In the genomic region with DNA sequence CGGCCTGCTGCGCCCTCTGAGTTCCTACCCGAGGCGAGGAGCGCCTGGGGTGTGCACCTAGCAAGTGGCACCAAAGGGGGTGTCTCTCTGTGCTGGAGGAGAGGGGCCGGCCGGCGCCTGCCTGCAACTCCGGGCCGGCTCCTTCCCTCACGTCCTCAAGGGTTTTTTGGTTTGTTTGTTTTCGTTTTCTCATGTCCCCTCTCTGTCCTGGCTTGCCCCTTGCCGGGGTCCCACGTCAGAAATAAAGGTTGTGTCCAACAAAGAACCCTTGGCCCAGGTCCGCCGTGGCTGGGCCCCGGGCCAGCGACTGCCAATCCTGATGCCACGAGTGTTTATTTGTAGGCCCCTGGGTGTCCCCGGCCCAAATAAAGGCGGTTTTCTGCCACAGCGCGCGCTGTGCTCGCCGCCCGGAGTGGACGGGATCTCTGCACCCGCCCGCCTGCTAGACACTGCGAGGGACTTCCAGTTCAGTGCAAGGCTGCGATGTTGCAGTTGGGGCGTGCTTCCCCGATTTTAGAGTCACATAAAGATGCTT, we compare ENCODE assay signal across 8 mouse cellular contexts. TPM values are rescaled to one million over a fixed set of nuclear protein-coding genes. Genes with fewer than 3 reads are reported as not detected.
DNase-seq lines count a peak whose midpoint lies in the region; ATAC-seq and TF ChIP-seq lines count a peak whose summit lies in the region.

No protein-coding gene starts in this region.

- peak overlapping the region; percentile 73 for H3K4me3 ChIP-seq in erythroblast, embryonic 14.5 days (replicated peaks)
- peak overlapping the region; percentile 83 for H3K4me3 ChIP-seq in hindbrain, embryonic 10.5 days
- H3K4me3 ChIP-seq in liver, embryonic 12.5 days, result peak overlapping the region; percentile 86
- H3K4me3 ChIP-seq in midbrain, postnatal 0 days (ENCODE audit: low read depth, low read length), result peak overlapping the region; percentile 84

- ATAC-seq in liver, embryonic 12.5 days, result peak; percentile 84
- peak; percentile 70 for ATAC-seq in midbrain, postnatal 0 days (ENCODE audit: low FRiP score)

- peak overlapping the region; percentile 99 for H3K27ac ChIP-seq in hindbrain, embryonic 10.5 days
- peak overlapping the region; percentile 88 for H3K27ac ChIP-seq in liver, embryonic 12.5 days
- peak overlapping the region; percentile 81 for H3K27ac ChIP-seq in midbrain, postnatal 0 days (ENCODE audit: low read depth, low read length)

- H3K4me2 ChIP-seq in liver, embryonic 12.5 days, result peak overlapping the region; percentile 81
- peak overlapping the region; percentile 81 for H3K4me2 ChIP-seq in midbrain, postnatal 0 days (ENCODE audit: low read depth, low read length, poor library complexity, severe bottlenecking)

- peaks cover 26% of the 10 kb centered on the region for H3K36me3 ChIP-seq in erythroblast, embryonic 14.5 days (ENCODE audit: control insufficient read depth)
- peaks cover 11% of the 10 kb centered on the region for H3K36me3 ChIP-seq in hindbrain, embryonic 10.5 days
- H3K36me3 ChIP-seq in liver, embryonic 12.5 days, result no peaks in the 10 kb centered on the region
- H3K36me3 ChIP-seq in midbrain, postnatal 0 days (ENCODE audit: insufficient read depth, low read length), result no peaks in the 10 kb centered on the region

- H3K9ac ChIP-seq in liver, embryonic 12.5 days, result peak overlapping the region; percentile 96
- H3K9ac ChIP-seq in midbrain, postnatal 0 days (replicated peaks; ENCODE audit: low read length, poor library complexity, severe bottlenecking), result peak overlapping the region; percentile 90

- H3K4me1 ChIP-seq in erythroblast, embryonic 14.5 days (ENCODE audit: control insufficient read depth), result peaks cover 58% of the 10 kb centered on the region
- H3K4me1 ChIP-seq in hindbrain, embryonic 10.5 days (replicated peaks), result peaks cover 38% of the 10 kb centered on the region
- peaks cover 57% of the 10 kb centered on the region for H3K4me1 ChIP-seq in liver, embryonic 12.5 days
- H3K4me1 ChIP-seq in midbrain, postnatal 0 days (ENCODE audit: insufficient read depth, low read length), result peaks cover 8% of the 10 kb centered on the region; the same call in 1 of the 2 replicates

- TF ChIP-seq CTCF in midbrain, postnatal 0 days (IDR thresholded peaks at IDR 0.05), result peak; percentile 20; the same call in 1 of the 2 replicates

- H3K27me3 ChIP-seq in erythroblast, embryonic 14.5 days (ENCODE audit: control insufficient read depth), result no peaks in the 10 kb centered on the region
- no peaks in the 10 kb centered on the region for H3K27me3 ChIP-seq in hindbrain, embryonic 10.5 days (ENCODE audit: insufficient read depth, poor library complexity, severe bottlenecking)
- no peaks in the 10 kb centered on the region for H3K27me3 ChIP-seq in liver, embryonic 12.5 days (replicated peaks)
- H3K27me3 ChIP-seq in midbrain, postnatal 0 days (ENCODE audit: insufficient read depth, low read length), result no peaks in the 10 kb centered on the region

- under 1% methylated on average over 34 of the region's 34 CpGs for WGBS in hindbrain, embryonic 10.5 days
- under 1% methylated on average over 34 of the region's 34 CpGs for WGBS in liver, embryonic 12.5 days (ENCODE audit: insufficient replicate concordance)
- under 1% methylated on average over 34 of the region's 34 CpGs for whole genome bisulfite sequencing in midbrain, postnatal 0 days

- DNase-seq in kidney, adult 18-20 months, result peak; percentile 88
- DNase-seq in kidney, adult 11 months, result no peak
- peak; percentile 46 for DNase-seq in MN1 (ENCODE audit: low spot score)
- peak; percentile 70 for DNase-seq in hindbrain, embryonic 10.5 days (ENCODE audit: low spot score)
- peak; percentile 46 for DNase-seq in midbrain, postnatal 0 days (ENCODE audit: low spot score)
- DNase-seq in yolk sac, embryonic 10.5 days (ENCODE audit: low spot score), result no peak

- H3K9me3 ChIP-seq in erythroblast, embryonic 14.5 days (ENCODE audit: control insufficient read depth, low read length), result no peaks in the 10 kb centered on the region
- H3K9me3 ChIP-seq in hindbrain, embryonic 10.5 days, result no peaks in the 10 kb centered on the region
- no peaks in the 10 kb centered on the region for H3K9me3 ChIP-seq in liver, embryonic 12.5 days (replicated peaks)
- H3K9me3 ChIP-seq in midbrain, postnatal 0 days (ENCODE audit: low read length), result no peaks in the 10 kb centered on the region

RNA-seq across cellular contexts. Expression of a gene that starts 0.4 kb away (rescaled TPM):
- 6.1 and 6.3 TPM in 2 replicates for polyA plus RNA-seq in erythroblast, embryonic 14.5 days (2012)
- 42.0 and 47.4 TPM in 2 replicates for polyA plus RNA-seq in hindbrain, embryonic 10.5 days (2016; fragmentation: Nextera tagmentation; extraction: Ambion mirVana)
- 16.9 and 17.0 TPM in 2 replicates for polyA plus RNA-seq in liver, embryonic 12.5 days (2016; fragmentation: Nextera tagmentation; extraction: Ambion mirVana)
- 26.5 and 32.7 TPM in 2 replicates for total RNA-seq in midbrain, postnatal 0 days (2014; rRNA removed)
- 14.6 and 15.9 TPM in 2 replicates for polyA plus RNA-seq in midbrain, postnatal 0 days (2015; fragmentation: Nextera tagmentation; extraction: Ambion mirVana)

RNA-seq across cellular contexts. Expression of a gene that starts 47.8 kb away (rescaled TPM):
- polyA plus RNA-seq in erythroblast, embryonic 14.5 days (2012), result 10.9 and 12.1 TPM in 2 replicates
- 19.0 and 21.5 TPM in 2 replicates for polyA plus RNA-seq in hindbrain, embryonic 10.5 days (2016; fragmentation: Nextera tagmentation; extraction: Ambion mirVana)
- 8.3 and 9.2 TPM in 2 replicates for polyA plus RNA-seq in liver, embryonic 12.5 days (2016; fragmentation: Nextera tagmentation; extraction: Ambion mirVana)
- 18.5 and 27.9 TPM in 2 replicates for total RNA-seq in midbrain, postnatal 0 days (2014; rRNA removed)
- 7.2 and 8.3 TPM in 2 replicates for polyA plus RNA-seq in midbrain, postnatal 0 days (2015; fragmentation: Nextera tagmentation; extraction: Ambion mirVana)

RNA-seq across cellular contexts. Expression of a gene that starts 48.9 kb away (rescaled TPM):
- polyA plus RNA-seq in erythroblast, embryonic 14.5 days (2012), result 3.4 and 4.5 TPM in 2 replicates
- 38.1 and 41.5 TPM in 2 replicates for polyA plus RNA-seq in hindbrain, embryonic 10.5 days (2016; fragmentation: Nextera tagmentation; extraction: Ambion mirVana)
- 23.5 and 25.6 TPM in 2 replicates for polyA plus RNA-seq in liver, embryonic 12.5 days (2016; fragmentation: Nextera tagmentation; extraction: Ambion mirVana)
- total RNA-seq in midbrain, postnatal 0 days (2014; rRNA removed), result 25.0 and 27.7 TPM in 2 replicates
- 14.8 and 15.5 TPM in 2 replicates for polyA plus RNA-seq in midbrain, postnatal 0 days (2015; fragmentation: Nextera tagmentation; extraction: Ambion mirVana)

RNA-seq across cellular contexts. Expression of a gene that starts 57.3 kb away (rescaled TPM):
- 3.4 and 3.8 TPM in 2 replicates for polyA plus RNA-seq in erythroblast, embryonic 14.5 days (2012)
- polyA plus RNA-seq in hindbrain, embryonic 10.5 days (2016; fragmentation: Nextera tagmentation; extraction: Ambion mirVana), result 92.7 and 119 TPM in 2 replicates
- 78.6 and 89.6 TPM in 2 replicates for polyA plus RNA-seq in liver, embryonic 12.5 days (2016; fragmentation: Nextera tagmentation; extraction: Ambion mirVana)
- 85.8 and 87.0 TPM in 2 replicates for total RNA-seq in midbrain, postnatal 0 days (2014; rRNA removed)
- polyA plus RNA-seq in midbrain, postnatal 0 days (2015; fragmentation: Nextera tagmentation; extraction: Ambion mirVana), result 153 and 158 TPM in 2 replicates

RNA-seq across cellular contexts. Expression of a gene that starts 58.2 kb away (rescaled TPM):
- polyA plus RNA-seq in erythroblast, embryonic 14.5 days (2012), result 2.1 and 2.3 TPM in 2 replicates
- 10.4 and 11.9 TPM in 2 replicates for polyA plus RNA-seq in hindbrain, embryonic 10.5 days (2016; fragmentation: Nextera tagmentation; extraction: Ambion mirVana)
- polyA plus RNA-seq in liver, embryonic 12.5 days (2016; fragmentation: Nextera tagmentation; extraction: Ambion mirVana), result 13.4 and 14.3 TPM in 2 replicates
- 0.99 and 1.0 TPM in 2 replicates for total RNA-seq in midbrain, postnatal 0 days (2014; rRNA removed)
- polyA plus RNA-seq in midbrain, postnatal 0 days (2015; fragmentation: Nextera tagmentation; extraction: Ambion mirVana), result 0.51 and 0.81 TPM in 2 replicates

Comparison
In these comparisons a context has a peak if more than half of its experiments do, and no peak if none do; other contexts are left out.
1. DNase-seq: peak in kidney, adult 18-20 months (single experiment), MN1 (single experiment), hindbrain, embryonic 10.5 days (single experiment) and midbrain, postnatal 0 days (single experiment); none in kidney, adult 11 months (single experiment) and yolk sac, embryonic 10.5 days (single experiment).
2. Peak in every context shown above with its lines, with median percentiles within 50 percentile points of each other: H3K4me3 ChIP-seq and H3K27ac ChIP-seq.